Mouse (Mus musculus): Measurements from ENCODE around the gene Hdhd3.
"Not testable (repeated sequence)": the region's sequence is repeated elsewhere in the genome, so short reads cannot be mapped to it uniquely, and the experiment has no call there.

The Hdhd3 gene

DNA sequence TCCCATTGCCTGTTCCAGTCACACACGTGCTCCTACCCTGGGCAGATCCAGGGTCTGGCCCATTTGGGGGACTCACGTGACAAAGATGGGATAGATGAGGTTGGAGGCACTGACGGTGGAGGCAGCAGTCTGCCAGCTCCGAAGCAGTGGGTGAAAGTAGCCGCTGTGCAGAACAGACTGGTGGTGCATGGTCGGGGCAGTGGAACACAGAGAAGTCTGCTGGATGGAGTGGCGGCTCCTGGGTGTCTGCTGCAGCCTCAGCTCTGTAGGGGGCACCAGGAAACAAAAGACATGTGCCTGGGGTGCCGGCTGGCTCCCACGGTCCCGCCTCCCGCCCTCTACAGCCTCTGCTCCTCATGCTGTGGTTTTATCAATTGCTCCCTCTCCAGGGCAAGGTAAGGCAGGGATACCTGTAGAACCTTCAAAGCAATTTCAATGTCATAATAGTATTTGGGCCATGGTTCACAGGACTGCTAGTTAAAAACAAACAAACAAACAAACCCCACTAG is 10.8 kb upstream of the Hdhd3 start:
- DNase-seq (ENCODE audit: extremely low spot score) = no peak

DNA sequence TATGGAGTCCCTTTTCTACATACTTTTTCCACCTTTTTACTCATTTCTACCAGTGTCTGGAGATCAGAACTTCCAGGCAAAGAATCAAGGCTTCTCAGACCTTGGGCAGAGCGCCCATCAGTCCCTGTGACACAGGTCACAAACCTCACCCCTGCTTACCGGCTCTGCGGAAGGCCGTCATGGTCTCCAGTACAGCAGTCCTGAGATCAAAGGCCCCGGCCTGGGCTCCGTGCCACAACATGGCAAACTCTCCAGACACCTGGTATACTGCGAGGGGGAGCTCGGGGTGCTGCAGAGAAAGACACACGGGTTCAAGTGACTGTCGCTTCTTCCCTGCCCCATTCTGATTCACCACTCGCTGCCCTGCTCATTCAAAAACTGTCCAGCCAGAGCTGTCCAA is 6.7 kb upstream of the Hdhd3 start:
- no peak for DNase-seq (ENCODE audit: extremely low spot score)

DNA sequence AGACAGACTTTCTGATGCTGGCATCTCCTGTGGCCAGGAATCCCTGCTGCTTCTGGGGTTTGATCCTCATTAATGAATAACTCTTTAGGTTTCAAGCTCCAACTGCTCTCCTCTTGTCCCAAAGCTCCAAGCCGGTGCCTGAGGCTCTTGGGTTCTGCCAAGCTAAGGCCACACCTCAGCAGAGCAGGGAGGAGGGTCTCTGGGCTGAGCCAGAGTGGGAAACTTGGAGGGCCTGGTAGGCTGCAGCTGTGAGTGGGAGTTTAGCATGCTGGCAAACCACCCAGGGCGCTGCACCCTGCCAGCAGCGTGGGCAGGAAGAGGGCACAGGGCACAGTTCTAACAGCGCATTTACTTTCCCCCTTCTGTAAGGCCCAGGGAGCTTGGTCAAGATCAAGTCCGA is 5.6 kb upstream of the Hdhd3 start:
- no peak for DNase-seq (ENCODE audit: extremely low spot score)

DNA sequence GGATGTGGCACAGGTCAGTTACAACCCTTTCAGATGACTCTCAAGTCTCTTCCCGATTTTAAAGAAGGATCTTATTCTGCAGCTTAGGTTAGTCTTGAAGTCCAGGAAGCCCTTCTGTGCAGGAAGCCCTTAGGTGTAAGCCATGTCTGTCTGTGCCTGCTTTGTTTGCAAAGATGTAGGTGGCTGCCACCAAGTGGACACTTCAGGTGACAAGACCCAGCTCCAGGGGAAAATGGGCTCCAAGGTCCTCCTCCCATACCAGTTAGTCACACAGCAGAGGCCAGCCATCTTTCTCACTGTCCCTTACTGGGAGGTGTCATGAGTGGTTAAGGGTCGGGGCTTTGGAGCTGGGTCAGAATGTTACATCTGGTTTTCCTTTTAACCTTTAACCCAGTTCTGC is 3.5 kb upstream of the Hdhd3 start:
- DNase-seq (ENCODE audit: extremely low spot score) = no peak

DNA sequence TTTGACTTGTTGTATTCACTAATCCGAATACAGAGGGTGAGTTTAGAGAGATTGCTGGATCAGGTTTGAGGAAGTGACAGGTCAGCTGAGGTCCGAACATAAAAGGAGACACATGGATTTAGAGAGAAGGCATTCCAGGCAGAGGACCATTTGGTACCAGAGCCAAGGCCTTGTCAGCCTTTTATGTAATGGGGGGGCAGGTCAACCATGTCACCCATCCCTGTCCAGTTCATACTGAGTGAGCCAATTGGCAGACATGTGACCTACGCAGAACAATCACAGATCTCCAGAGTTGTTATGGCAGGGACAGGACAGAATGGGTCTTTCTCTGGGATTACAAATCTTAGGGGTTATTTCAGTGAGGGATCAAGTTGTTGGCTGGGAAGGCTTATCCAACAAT is 2.7 kb upstream of the Hdhd3 start:
- DNase-seq (ENCODE audit: extremely low spot score) = no peak

DNA sequence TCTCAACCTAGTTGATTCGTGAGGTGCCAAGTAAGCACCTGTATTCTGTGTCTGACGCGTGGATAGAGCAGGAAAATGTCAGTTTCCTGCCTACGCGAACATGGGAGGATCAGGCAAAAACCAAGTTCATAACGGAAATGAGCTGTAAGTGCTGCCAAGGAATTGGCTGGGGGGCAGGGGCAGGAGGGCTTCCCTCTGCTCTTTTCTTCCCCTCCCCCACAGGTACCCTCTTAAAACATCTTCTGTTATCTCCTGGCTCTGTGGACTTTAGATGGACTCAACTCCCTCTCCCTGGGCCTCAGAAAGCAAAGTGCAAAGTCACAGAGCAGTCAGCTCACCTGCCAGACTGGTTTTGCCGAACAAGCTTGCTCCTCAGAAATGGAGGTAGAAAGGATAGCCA is 298 bp downstream of the Hdhd3 start:
- no peak for DNase-seq (ENCODE audit: extremely low spot score)

DNA sequence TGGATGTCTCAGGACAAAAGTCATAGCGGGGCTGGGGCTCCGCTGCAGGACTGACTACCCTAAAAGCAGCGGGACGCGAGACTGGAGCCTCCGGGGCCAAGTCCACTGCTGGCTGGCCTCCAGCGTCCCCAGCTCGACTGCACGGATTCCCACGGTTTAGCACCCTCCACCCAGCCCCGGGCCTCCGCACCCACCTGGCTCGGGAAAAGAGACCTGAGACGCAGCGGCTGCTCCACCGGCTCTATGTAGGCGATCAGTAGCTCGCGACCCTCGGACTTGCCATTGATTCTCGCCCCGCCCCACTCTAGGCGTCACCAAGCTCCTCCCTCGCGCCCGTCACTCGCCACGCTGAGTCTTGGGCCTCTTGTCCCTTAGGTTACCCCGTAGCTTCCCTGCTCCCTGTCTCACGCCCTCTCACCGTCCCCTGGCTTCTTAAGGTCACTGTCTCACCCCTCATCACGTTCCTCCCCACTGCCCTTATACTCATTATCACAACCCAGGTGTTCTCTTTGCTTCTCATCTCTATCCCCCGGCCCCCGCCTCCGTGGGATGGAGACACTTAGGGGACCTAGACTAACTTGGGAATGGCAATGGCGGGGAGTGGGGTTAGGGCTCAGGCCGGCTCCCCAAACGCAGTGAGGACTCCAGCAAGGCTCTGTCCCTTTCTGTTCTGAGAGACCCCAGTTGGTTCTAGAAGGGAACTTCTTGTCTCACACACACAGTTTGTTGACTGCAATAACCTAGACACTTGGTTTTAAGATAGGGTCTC is 1.1 kb downstream of the Hdhd3 start:
- peak; percentile 94 for DNase-seq (ENCODE audit: extremely low spot score)

DNA sequence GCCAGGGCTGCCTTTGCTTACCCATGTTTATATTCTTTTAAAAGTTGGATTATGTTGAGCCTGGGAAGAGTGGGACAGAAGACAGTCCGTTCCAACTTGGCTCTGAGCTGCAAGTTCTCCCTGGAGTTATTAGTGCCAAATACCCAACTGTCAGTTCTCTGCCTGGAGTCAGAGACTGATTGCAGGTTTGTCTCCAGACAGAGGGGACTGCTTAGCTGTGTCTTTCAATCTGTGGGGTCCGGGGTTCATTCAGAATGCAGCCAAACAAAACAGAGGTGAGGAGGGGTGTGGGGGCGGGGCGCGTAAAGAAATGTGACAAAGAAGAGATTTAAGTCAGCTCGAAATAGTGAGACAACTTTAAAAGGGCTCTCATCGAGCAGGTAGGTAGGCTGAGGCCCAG is 1.7 kb downstream of the Hdhd3 start:
- no peak for DNase-seq (ENCODE audit: extremely low spot score)

DNA sequence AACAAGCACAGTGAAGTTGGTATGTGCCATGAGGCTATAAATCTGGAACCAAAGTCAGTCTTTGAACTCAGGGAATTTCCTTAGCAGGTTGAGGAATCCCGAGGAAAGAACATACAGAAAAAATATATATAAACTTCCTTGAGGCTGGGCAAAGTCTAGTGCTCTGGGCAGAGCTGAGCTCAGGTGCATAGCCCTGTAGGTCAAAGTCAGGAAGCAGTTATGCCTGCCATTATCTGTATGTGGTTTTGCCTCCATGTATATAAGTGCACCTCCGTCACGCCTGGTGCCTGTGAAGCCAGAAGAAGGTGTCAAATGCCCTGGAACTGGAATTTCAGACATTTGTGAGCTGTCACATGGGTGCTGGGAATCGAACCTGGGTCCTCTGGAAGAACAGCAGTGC is 2.5 kb downstream of the Hdhd3 start:
- DNase-seq (ENCODE audit: extremely low spot score) = no peak

DNA sequence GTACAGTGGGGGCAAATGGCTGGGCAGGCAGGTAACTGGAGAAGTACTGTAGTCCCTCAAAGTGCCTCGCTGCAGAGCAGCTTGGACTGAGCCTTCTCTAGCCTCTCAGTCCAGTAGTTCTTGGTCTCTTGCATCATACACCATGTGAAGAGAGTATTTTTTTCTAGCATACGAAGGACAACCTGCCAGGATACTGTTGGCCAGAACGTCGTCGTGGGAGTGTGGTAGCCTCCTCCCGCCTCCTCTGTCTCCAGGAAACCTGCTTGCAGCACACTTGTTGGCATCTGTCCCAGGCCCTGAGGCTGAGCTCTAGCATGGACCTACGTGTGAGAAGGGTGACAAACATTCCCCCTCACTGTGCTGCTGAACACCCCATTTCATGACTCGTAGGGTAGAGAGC is 6.5 kb downstream of the Hdhd3 start:
- DNase-seq (ENCODE audit: extremely low spot score) = no peak

DNA sequence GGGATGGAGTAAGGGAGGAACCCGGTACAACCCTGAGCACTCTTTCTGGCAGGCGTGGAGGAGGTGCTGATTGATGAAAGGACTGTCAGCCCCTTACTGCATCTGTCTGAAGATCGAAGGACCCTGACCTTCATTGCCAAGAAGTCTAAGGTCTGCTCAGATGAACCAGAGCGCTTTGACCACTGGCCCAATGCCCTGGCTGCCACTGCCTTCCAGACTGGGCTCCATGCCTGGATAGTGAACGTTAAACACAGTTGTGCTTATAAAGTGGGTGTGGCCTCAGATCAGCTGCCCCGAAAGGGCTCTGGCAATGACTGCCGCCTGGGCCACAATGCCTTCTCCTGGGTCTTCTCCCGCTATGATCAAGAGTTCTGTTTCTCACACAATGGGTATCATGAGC is 7.3 kb downstream of the Hdhd3 start:
- DNase-seq (ENCODE audit: extremely low spot score) = no peak

DNA sequence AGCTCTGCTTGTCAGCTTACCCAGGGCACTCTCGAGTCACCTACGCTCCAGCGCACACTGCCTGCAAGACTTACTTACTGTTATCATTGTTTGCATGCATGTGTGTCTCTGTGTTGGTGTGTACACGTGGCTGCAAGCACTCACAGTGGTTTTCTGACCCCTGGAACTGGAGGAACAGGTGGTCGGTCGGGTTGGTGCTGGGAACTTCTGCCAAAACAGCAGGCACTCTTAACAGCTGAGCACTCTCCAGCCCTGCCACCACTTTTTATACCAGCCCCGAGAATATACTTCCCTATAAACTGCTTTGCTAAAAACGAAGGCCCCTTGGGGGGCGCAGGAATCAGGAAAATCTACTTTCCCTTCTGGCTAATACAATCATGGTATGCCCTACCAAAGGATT is 9.0 kb downstream of the Hdhd3 start:
- no peak for DNase-seq (ENCODE audit: extremely low spot score)

DNA sequence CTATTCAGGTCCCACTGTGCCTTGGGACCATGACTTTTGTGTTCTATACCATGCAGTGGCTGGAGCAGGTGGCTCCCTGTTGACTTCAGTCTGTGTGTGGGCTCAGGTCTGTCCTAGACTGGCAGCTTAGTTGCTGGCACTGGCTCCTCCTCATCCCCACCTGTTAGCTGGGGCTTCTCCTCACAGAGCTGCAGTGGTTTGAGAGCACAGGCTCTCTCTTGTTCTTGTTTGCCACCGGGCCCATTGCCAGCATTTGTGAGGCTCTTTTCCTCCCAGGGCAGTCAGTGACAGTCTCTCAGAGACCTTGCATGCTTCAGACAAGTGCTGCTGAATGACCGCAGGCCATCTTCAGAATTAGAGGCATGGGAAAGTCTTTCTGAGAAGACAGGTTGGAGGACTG is 10.6 kb downstream of the Hdhd3 start:
- DNase-seq (ENCODE audit: extremely low spot score) = no peak

DNA sequence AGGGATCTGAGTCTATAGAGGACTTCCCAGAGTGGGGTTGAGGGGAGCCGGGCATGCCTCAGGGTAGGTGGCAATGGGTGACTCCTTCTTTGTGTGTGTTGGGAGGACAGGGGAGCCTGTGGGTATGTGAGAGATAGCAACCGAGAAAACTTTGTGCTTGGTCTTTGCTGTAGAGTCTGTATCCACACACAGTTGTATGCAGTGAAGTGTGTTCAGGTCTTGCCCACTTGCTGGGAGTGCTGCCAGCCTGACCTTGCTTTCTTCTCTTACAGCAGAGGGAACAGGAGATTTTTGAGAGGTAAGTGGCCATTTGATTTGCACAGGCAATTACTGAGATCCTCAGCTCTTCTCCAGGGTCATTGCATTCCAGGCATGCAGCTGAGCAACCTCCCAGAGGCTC is 15.4 kb downstream of the Hdhd3 start:
- DNase-seq (ENCODE audit: extremely low spot score) = no peak

DNA sequence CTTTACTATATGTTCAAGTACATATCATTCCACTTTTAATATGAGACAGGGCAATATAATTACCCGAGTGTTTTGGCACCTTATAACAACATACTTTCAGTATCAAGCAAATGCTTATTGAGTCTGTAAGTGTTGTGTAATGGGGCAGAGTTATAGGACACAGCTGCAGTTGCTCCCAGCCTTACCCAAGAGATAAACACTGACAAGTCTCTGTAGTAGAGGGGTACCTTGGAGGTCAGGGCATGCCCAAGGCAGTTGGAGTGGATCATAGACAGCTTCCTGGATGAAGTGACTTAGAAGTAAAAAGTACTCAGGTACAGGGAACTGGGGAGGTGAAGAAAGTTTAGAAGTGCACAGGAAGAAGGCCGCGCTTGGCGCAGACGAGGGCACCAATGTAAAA is 16.1 kb downstream of the Hdhd3 start:
- no peak for DNase-seq (ENCODE audit: extremely low spot score)

DNA sequence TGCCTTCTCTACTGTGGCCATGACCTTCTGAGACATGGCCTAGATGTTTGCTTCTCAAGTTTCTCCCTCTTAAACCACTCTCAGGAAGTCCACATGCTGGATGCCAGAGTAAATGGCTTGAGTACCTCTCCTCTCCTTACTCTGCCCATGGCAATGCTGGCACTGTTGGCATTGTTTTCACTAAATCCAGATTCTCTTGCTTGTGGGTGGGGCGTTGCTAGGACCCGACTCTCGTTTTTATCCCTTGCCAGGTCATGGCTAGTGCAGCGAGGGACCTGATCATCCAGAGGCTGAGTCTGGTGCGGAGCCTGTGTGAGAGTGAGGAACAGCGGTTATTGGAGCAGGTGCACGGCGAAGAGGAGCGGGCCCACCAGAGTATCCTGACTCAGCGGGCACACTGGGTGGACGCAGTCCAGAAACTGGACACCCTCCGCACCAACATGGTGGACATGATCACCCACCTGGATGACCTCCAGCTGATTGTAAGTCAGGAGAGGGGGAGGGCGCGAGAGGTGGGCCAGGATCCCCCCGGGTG is 17.0 kb downstream of the Hdhd3 start:
- DNase-seq (ENCODE audit: extremely low spot score) = no peak

DNA sequence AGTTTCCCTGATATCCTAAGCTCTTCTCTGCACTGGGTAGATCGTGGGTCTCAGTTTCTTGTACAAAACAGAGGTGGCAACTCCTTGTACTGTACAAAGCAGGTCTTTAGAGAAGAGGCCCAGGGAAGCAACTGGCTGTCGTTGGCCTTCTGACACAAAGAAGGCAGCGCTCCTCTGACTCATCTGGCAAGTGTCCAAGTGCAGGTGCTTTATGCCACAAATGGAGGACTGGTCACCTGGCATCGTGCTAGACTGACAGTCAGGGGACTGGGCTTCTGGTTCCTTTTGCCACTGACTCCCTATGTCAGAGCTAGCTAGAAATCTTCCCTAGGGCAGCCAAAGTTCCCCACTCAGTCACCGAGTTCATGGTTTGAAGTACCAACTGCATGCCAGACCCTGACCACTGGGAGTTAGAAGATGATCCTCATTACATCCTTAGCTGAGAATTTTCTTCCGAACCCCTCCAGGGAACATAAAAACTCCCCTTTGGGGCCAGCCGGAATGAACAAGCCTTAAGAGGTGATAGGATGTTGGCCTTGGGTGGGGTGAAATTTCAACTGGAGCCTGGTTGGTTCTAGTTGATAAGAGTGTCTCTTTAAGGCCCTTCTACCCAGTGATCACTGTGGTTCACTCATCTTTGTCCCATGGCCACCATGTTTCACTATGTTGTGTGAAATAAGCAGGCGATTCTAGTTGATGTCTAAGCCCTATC is 17.7 kb downstream of the Hdhd3 start:
- DNase-seq (ENCODE audit: extremely low spot score) = no peak

DNA sequence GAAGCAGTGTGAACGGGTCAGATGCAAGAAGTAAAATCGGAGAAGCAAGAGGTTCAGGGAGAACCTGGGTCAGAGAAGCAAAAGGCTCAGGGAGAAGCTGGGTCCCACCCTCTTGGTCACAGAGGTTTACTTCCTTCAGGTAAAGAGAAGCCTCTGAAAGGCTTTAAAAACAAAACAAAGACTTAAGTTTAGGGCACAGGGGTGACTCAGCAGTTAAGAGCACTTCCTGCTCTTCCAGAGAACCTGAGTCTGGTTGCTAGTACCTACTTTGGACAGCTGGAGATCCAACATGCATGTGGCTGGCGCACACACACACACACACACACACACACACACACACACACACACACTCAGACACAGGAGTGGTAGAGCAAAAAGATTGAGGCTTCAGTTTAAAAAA is 18.3 kb downstream of the Hdhd3 start:
- no peak for DNase-seq (ENCODE audit: extremely low spot score)

DNA sequence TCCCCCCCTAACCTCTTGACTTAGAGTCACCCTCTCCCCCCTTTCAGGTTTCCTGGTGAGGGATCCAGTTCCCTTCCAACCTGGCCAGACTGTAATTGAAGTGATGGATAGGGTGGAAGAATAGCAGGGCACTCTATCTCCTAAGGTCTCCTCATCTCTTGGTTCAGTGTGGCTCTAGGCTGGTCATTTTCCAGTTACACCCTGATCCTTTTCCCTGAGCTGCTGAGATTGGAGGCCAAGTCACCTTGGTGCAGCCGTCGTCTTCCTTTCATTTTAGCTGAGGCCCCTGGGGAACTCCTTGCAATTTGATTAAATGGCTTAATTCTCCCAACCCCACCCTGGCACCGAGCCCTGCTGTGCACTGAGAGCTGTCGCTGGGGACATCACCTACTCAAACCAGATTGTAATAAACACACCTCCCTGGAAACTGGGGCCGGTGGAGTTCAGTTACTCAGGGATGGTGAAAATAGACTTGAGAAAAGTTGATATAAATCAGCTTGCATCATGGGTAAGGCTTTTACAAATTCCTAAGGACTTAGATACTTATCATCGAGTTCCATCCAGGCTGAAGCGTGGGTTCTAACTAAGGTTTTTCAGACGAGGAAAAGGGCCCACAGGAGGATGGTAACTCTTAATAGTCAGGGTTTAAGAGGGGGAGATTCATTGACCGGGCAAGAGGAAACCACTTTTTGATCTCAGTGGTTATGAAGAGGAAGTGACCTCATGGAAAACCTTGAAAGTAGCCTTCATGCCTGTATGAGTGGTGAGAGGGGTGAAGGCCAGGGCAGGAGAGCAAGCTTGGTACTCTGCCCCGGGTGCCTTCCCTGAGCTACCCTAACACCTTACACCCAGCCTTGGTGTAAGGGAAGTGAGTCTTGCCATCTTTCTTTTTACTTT is 22.3 kb downstream of the Hdhd3 start:
- peak; percentile 8 for DNase-seq (ENCODE audit: extremely low spot score)

DNA sequence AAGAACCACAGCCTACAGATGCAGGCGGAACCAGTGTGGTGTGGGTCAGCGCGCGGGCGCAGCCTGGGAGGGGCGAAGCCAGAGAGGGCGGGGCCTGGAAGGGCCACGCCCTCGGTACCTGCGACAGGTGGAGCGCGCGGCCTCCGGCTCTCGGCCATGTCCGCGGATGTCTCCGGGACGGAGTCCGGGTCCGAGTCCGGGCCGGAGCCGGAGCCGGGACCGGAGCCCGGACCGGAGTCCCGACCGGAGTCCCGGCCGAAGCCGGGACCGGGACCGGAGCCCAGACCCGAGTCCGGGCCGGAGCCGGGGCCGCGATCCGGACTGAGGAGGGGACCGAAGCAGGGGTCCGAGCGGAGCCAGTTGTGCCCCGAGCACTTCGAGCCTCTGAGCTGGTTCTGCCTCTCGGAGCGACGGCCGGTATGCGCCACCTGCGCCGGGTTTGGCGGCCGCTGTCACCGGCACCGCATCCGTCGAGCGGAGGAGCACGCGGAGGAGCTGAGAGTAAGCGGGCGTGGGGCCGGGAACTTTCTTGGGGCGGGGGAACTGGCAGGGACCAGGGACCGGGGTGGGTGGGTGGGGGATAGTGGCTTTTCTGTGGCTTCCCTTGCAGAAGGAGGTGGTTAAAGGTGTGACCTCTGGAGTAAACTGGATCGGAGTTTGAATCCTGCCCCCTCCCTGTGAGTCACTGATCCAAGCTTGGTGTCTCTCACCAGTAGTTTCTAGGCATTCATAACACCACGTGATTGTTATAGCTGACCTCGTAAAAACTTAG is 23.1 kb downstream of the Hdhd3 start, which contains the start of gene Bspry:
TSS of gene Bspry (plus strand) at position 117 of the 772 bp plus-strand sequence.
- DNase-seq (ENCODE audit: extremely low spot score) = peak; percentile 61

DNA sequence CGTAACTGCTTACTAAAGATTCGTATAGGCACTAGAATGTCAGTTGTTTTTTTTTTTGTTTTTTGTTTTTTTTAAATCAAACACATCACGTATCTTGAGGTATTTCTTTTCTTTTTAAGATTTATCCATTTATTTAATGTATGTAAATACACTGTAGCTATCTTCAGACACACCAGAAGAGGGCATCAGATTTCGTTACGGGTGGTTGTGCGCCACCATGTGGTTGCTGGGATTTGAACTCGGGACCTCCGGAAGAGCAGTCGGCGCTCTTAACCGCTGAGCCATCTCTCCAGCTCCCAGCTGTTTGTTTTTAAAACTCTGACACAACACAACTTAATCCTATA is 23.7 kb downstream of the Hdhd3 start:
- not testable (repeated sequence) for DNase-seq (ENCODE audit: extremely low spot score)
